Mouse (Mus musculus) liver, embryonic 14.5 days (tissue): ENCODE results near the gene Lenep. TPM values are rescaled to one million over a fixed set of nuclear protein-coding genes. Genes with fewer than 3 reads are reported as not detected.

Experiments
- ATAC-seq: fragments of 200-750 bp; cut with Nextera tagmentation; 2 replicates; pipeline ENCODE4 v1.8.0; 2017; ENCODE audit warnings: moderate number of reproducible peaks, mild to moderate bottlenecking, moderate library complexity; ENCODE audit not compliant: insufficient read depth
- DNase-seq, 3 experiments: peaks; one replicate each; pipeline ENCODE4 v3.0.0-alpha.2; 2012 to 2013; ENCODE audit warnings: low read depth in 3 of 3, low spot score in 3 of 3
- H3K27ac ChIP-seq: fragments of 300-500 bp; sonication (generic); 2 replicates; pipeline ENCODE4 v1.5.1; 2014; ENCODE audit warnings: moderate library complexity, mild to moderate bottlenecking, control low read depth, inconsistent platforms
- H3K27me3 ChIP-seq: fragments of 300-500 bp; sonication (generic); 2 replicates; pipeline ENCODE4 v1.6.1; 2014; ENCODE audit warnings: mild to moderate bottlenecking, low read length, moderate library complexity; ENCODE audit not compliant: control insufficient read depth, insufficient read depth
- H3K36me3 ChIP-seq: fragments of 300-500 bp; sonication (generic); replicated peaks from 2 replicates; pipeline ENCODE4 v1.6.1; 2014; ENCODE audit warnings: low read depth; ENCODE audit not compliant: control insufficient read depth, insufficient read depth
- H3K4me1 ChIP-seq, 2 experiments: fragments of 200-500 bp in 1 of 2; fragments of 300-500 bp in 1 of 2; sonication (generic) in 1 of 2; replicated peaks; 2 replicates each; pipeline ENCODE4 v1.6.1; 2012 to 2014; ENCODE audit warnings: antibody characterized with exemption in 1 of 2, inconsistent platforms in 1 of 2, low read length in 1 of 2; ENCODE audit not compliant: control insufficient read depth in 2 of 2, insufficient read depth in 2 of 2
- H3K4me2 ChIP-seq: fragments of 300-500 bp; sonication (generic); 2 replicates; pipeline ENCODE4 v1.6.1; 2014; ENCODE audit warnings: low read depth, mild to moderate bottlenecking, control low read depth, moderate library complexity
- H3K4me3 ChIP-seq, 2 experiments: fragments of 200-500 bp in 1 of 2; fragments of 300-500 bp in 1 of 2; sonication (generic) in 1 of 2; 2 replicates each; pipeline ENCODE4 v1.5.1; 2012 to 2014; ENCODE audit warnings: low read depth in 2 of 2, low read length in 2 of 2, mild to moderate bottlenecking in 2 of 2, control low read depth in 1 of 2, inconsistent platforms in 1 of 2, moderate library complexity in 1 of 2; ENCODE audit not compliant: insufficient read depth in 1 of 2
- H3K9ac ChIP-seq: fragments of 300-500 bp; sonication (generic); replicated peaks from 2 replicates; pipeline ENCODE4 v1.6.1; 2014; ENCODE audit warnings: mild to moderate bottlenecking, control low read depth, moderate library complexity
- H3K9me3 ChIP-seq: fragments of 300-500 bp; sonication (generic); 2 replicates; pipeline ENCODE4 v1.6.1; 2016; ENCODE audit warnings: low read length, mixed read lengths; ENCODE audit not compliant: control insufficient read depth
- CTCF ChIP-seq: IDR thresholded peaks from 2 replicates; pipeline ENCODE4 v1.5.1; 2016; ENCODE audit warnings: antibody characterized with exemption, low read depth, control low read depth
- EP300 ChIP-seq: IDR thresholded peaks from 2 replicates; pipeline ENCODE4 v1.6.1; 2016; ENCODE audit warnings: antibody characterized with exemption, low read depth
- WGBS: fragments of 180-500 bp; shearing (Covaris S2); extraction: QIAGEN DNeasy Blood & Tissue Kit; methylation state at CpG from one replicate; pipeline ENCODE4 v1.1.7; 2014; ENCODE audit not compliant: insufficient replicate concordance; 5-methylcytosine and 5-hydroxymethylcytosine counted together
- polyA plus RNA-seq, 2 experiments: library from polyadenylated mRNA; depleted of rRNA in 1 of 2; stranded (reverse) in 1 of 2; unstranded in 1 of 2; fragments of >200 nt; fragmentation: Nextera tagmentation in 1 of 2; extraction: Ambion mirVana in 1 of 2; gene quantifications; 2 replicates each; pipeline versions ENCODE4 v1.2.1 to v1.2.3; 2012 to 2014

The Lenep gene
- polyA plus RNA-seq, 2 experiments = 0.76 TPM; not detected in 1

GRCm38 (mm10) chr3:89420421-89420820 lies 17.8 kb upstream of the Lenep start:
- Histone ChIP-seq H3K4me1 (peaks cover 49 to 64% of the 10 kb centered on the region in 2 experiments), H3K36me3 (peaks cover 28% of the 10 kb centered on the region), H3K27me3 (no peaks in the 10 kb centered on the region), H3K4me3 (peak overlapping the region; percentile 68 to 84), H3K4me2 (peak overlapping the region; percentile 71), H3K27ac (peak overlapping the region; percentile 87), H3K9ac (no peak overlapping the region; the same call in 1 of the 2 replicates), H3K9me3 (no peaks in the 10 kb centered on the region)
- WGBS = 44% methylated on average over 2 of the region's 2 CpGs
- ATAC-seq (no peak), DNase-seq (no peak)
- no peak for TF ChIP-seq CTCF
- no peak for TF ChIP-seq EP300

- peaks cover 45 to 60% of the 10 kb centered on the region in 2 experiments for H3K4me1 ChIP-seq
- H3K27ac ChIP-seq = peak overlapping the region; percentile 92
These were observed 17.4 kb upstream of the Lenep start for GRCm38 (mm10) chr3:89419981-89420380.

GRCm38 (mm10) chr3:89419571-89419970 lies 17.0 kb upstream of the Lenep start:
- H3K4me1 ChIP-seq = peaks cover 41 to 56% of the 10 kb centered on the region in 2 experiments
- WGBS = 7% methylated on average over 9 of the region's 9 CpGs
- peaks cover 29% of the 10 kb centered on the region for H3K36me3 ChIP-seq
- no peaks in the 10 kb centered on the region for H3K27me3 ChIP-seq
- H3K4me2 ChIP-seq = peak overlapping the region; percentile 71
- peak overlapping the region; percentile 92 for H3K27ac ChIP-seq
- no peak for ATAC-seq
- no peak for DNase-seq
- peak overlapping the region; percentile 91 for H3K9ac ChIP-seq
- H3K9me3 ChIP-seq = no peaks in the 10 kb centered on the region
- no peak for TF ChIP-seq EP300
- TF ChIP-seq CTCF = no peak
- H3K4me3 ChIP-seq = peak overlapping the region; percentile 84 to 97

More at GRCm38 (mm10) chr3:89419981-89420380, 17.4 kb upstream of the Lenep start:
- Histone ChIP-seq H3K27me3 (no peaks in the 10 kb centered on the region), H3K9ac (peak overlapping the region; percentile 91), H3K36me3 (peaks cover 28% of the 10 kb centered on the region), H3K4me2 (peak overlapping the region; percentile 71), H3K4me3 (peak overlapping the region; percentile 84 to 97), H3K9me3 (no peaks in the 10 kb centered on the region)
- DNase-seq (no peak), ATAC-seq (no peak)
- 35% methylated on average over 3 of the region's 3 CpGs for WGBS
- TF ChIP-seq CTCF (no peak), EP300 (no peak)

DNA sequence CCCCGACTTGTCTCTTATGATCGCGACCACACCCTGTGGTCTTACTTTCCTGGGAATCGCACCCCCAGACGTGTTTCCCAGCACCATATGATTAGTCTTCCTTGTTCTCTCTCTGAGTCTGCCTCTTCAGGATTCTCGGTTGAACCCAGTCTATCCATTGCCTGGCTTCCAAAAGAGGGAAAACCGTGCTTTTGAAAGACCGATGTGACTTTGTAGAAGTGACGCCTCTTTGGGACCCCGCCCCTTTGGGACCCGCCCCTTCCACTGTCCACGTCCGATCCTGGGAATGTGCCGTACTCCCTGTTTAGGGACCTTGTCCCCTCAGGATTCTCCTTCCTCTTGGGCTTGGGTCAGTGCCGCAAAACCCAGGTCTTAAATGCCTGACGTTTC lies 16.3 kb upstream of the Lenep start:
- Histone ChIP-seq H3K4me2 (peak overlapping the region; percentile 71), H3K27ac (peak overlapping the region; percentile 92), H3K4me3 (peak overlapping the region; percentile 84 to 97), H3K9ac (peak overlapping the region; percentile 91), H3K9me3 (no peaks in the 10 kb centered on the region), H3K4me1 (peaks cover 34 to 49% of the 10 kb centered on the region in 2 experiments), H3K36me3 (peaks cover 29% of the 10 kb centered on the region), H3K27me3 (no peaks in the 10 kb centered on the region)
- peak; percentile 9; the same call in 1 of the 2 replicates for ATAC-seq
- under 1% methylated on average over 16 of the region's 16 CpGs for WGBS
- TF ChIP-seq EP300 (no peak), CTCF (no peak)
- peak in 2 of 3 experiments; percentile 54 to 62 for DNase-seq

GRCm38 (mm10) chr3:89418170-89418860 lies 15.7 kb upstream of the Lenep start, which contains the start of the genes Cks1b and Shc1:
TSS of gene Cks1b (minus strand) at chr3:89418383.
TSS of gene Shc1 (plus strand) at chr3:89418443.
- peak within 1 kb of the TSS; percentile 91 for H3K9ac ChIP-seq
- peak within 1 kb of the TSS; percentile 84 to 97 for H3K4me3 ChIP-seq
- ATAC-seq (peak; percentile 90), DNase-seq (peak; percentile 98)
- H3K36me3 ChIP-seq = peaks cover 30% of the 10 kb centered on the region
- no peak for TF ChIP-seq CTCF
- TF ChIP-seq EP300 = peak; percentile 25; the same call in 1 of the 2 replicates
- H3K27ac ChIP-seq = peak within 1 kb of the TSS; percentile 92
- under 1% methylated on average over 39 of the region's 39 CpGs for WGBS
- H3K4me2 ChIP-seq = peak within 1 kb of the TSS; percentile 71
- no peaks in the 10 kb centered on the region for H3K9me3 ChIP-seq
- no peaks in the 10 kb centered on the region for H3K27me3 ChIP-seq
- H3K4me1 ChIP-seq = peaks cover 33 to 44% of the 10 kb centered on the region in 2 experiments
